Mouse (Mus musculus) erythroblast, embryonic 14.5 days (primary cell): ENCODE measurements around the gene Msrb2. TPM values are rescaled to one million over a fixed set of nuclear protein-coding genes. Genes with fewer than 3 reads are reported as not detected.

Experiments
- H3K27me3 ChIP-seq: 2 replicates; pipeline ENCODE4 v1.6.1; 2012; ENCODE audit warnings: inconsistent platforms; ENCODE audit not compliant: control insufficient read depth
- H3K36me3 ChIP-seq: 2 replicates; pipeline ENCODE4 v1.6.1; 2012; ENCODE audit warnings: mild to moderate bottlenecking, inconsistent platforms; ENCODE audit not compliant: control insufficient read depth
- H3K4me1 ChIP-seq: 2 replicates; pipeline ENCODE4 v1.6.1; 2012; ENCODE audit warnings: inconsistent platforms; ENCODE audit not compliant: control insufficient read depth
- H3K4me3 ChIP-seq: replicated peaks from 2 replicates; pipeline ENCODE3; 2012; ENCODE audit warnings: moderate library complexity, mild to moderate bottlenecking, inconsistent platforms
- H3K9me3 ChIP-seq: 2 replicates; pipeline ENCODE4 v1.6.1; 2012; ENCODE audit warnings: low read length, inconsistent platforms, mixed read lengths; ENCODE audit not compliant: control insufficient read depth
- GATA1 ChIP-seq: IDR thresholded peaks from 2 replicates; pipeline ENCODE4 v1.6.1; 2012; ENCODE audit warnings: low read length, inconsistent platforms, mixed read lengths
- TAL1 ChIP-seq: IDR thresholded peaks from 3 replicates; pipeline ENCODE4 v1.6.1; 2012; ENCODE audit warnings: low read length, inconsistent platforms, mixed read lengths
- polyA plus RNA-seq: library from polyadenylated mRNA; stranded (reverse); fragments of >175 nt; gene quantifications from 2 replicates; pipeline ENCODE4 v1.2.3, GENCODE M21; 2012

Gene Msrb2
- polyA plus RNA-seq, 1 experiment = 0.16 TPM

DNA sequence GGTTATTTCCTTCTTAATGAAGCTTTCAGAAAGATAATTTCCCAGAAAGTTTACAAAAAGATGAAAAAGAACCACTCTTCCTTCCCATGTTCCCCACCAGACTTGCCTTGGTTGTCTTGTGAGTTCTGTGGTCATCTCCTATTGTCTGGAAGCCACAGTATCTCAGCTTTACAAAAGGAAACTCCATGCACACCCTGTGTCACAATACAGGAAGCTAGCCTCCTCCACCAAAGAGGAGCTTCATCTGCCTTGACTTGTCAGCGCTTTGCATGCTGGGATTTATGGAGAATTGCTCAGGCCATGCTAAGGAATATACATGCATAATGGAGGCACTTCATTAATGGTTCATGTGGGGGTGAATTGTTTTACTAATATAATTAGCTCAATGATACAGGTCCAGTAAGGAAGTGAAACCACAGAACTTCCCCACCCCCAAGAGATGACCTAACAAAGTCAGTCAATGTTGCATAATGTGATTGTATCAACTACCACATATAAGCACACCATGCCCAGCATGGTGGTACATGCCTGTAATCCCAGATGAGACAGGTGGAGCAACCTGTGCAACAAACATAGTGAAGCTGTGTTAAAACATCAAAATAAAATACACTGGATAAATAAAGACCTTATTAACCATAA is 19.5 kb upstream of the Msrb2 start:
- no peaks in the 10 kb centered on the region for H3K9me3 ChIP-seq
- no peak for TF ChIP-seq TAL1
- TF ChIP-seq GATA1 = no peak

DNA sequence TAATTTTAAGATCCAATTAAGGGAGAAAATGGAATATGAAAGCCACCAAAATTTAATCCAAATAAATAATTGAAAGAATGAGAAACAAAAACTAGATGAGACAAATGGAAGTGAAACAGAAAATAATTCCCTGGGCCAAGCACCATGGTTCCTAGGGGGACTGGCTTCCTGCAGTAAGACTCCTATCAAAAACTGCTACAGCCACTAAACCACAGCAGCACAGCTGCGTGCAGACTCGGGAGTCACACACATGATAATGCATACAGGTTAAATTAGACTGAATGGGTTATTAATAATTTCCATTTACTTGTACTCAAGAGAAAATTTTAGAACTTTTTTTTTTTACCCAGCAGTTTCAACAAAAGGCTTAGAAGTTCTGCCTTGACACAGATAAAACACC is 18.1 kb upstream of the Msrb2 start:
- Histone ChIP-seq H3K4me1 (no peaks in the 10 kb centered on the region), H3K4me3 (no peak overlapping the region), H3K27me3 (no peaks in the 10 kb centered on the region), H3K9me3 (no peaks in the 10 kb centered on the region), H3K36me3 (no peaks in the 10 kb centered on the region)
- TF ChIP-seq TAL1 (no peak), GATA1 (no peak)

More for the DNA sequence above, 19.5 kb upstream of the Msrb2 start:
- Histone ChIP-seq H3K36me3 (no peaks in the 10 kb centered on the region), H3K4me1 (no peaks in the 10 kb centered on the region), H3K27me3 (no peaks in the 10 kb centered on the region), H3K4me3 (no peak overlapping the region)

DNA sequence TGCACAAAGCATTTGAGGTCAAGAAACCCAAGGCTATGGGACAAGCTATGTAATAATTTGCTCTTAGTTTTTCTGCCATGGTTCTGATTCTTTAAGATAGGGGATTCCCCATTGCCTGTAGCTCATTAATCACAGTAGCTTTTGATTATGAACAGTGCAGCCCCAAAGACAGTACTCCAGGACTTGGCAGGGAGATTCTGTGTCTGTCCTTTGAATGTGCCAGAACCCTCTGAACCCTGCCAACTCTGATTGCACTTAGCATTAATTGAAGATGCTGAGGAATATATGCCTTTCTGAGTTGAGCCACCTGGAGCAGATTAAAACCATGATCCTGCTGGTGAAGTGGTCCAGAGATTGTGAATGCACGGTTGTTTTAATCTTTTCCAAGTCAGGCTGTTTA is 8.4 kb upstream of the Msrb2 start:
- H3K27me3 ChIP-seq = no peaks in the 10 kb centered on the region; the same call in 1 of the 2 replicates
- H3K4me3 ChIP-seq = no peak overlapping the region
- H3K36me3 ChIP-seq = no peaks in the 10 kb centered on the region
- TF ChIP-seq GATA1 (no peak), TAL1 (no peak)
- no peaks in the 10 kb centered on the region for H3K4me1 ChIP-seq
- H3K9me3 ChIP-seq = no peaks in the 10 kb centered on the region

DNA sequence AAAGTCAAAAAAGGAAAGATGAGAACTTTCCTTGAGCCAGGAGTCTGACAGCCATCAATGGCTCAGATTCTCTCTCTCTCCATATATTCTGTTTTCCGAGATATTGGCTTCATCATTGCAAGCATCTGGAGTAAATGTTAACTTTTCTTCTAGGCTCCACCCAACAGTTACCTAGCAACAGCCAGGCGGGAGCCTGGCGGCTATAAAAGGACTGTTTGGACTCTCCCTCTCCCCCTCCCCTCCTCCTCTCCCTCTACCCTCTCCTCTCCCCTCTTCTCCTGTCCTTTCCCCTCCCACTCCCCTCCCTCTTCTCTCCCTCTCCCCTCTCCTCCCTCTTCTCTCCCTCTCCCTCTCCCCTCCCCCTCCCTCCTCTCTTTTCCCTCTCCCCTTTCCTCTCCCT is 4.8 kb upstream of the Msrb2 start:
- no peak overlapping the region for H3K4me3 ChIP-seq
- no peaks in the 10 kb centered on the region for H3K9me3 ChIP-seq
- peaks cover 4% of the 10 kb centered on the region for H3K4me1 ChIP-seq
- TF ChIP-seq GATA1 = no peak
- TF ChIP-seq TAL1 = no peak
- no peaks in the 10 kb centered on the region for H3K36me3 ChIP-seq
- H3K27me3 ChIP-seq = no peaks in the 10 kb centered on the region; the same call in 1 of the 2 replicates

DNA sequence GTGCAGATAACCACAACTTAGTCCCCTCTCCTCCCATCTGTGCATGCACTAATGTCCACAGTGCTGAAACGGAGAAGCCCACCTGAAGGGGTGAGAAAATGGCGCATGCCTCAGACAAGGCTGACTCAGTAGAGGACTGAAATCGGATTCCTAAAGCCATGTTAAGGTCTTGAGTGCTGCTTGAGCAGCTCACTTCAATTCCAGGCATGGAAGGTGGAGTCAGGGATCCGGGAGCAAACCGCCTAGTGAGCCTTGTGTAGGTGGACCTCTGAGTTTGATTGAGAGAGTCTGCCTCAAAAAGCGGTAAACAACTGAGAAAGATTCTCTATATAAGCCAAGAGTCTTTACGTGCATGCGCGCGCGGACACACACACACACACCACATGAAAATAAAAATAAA is 4.1 kb upstream of the Msrb2 start:
- no peaks in the 10 kb centered on the region; the same call in 1 of the 2 replicates for H3K27me3 ChIP-seq
- H3K4me1 ChIP-seq = peaks cover 10% of the 10 kb centered on the region
- H3K36me3 ChIP-seq = no peaks in the 10 kb centered on the region
- no peak for TF ChIP-seq GATA1
- no peak overlapping the region for H3K4me3 ChIP-seq
- H3K9me3 ChIP-seq = no peaks in the 10 kb centered on the region

DNA sequence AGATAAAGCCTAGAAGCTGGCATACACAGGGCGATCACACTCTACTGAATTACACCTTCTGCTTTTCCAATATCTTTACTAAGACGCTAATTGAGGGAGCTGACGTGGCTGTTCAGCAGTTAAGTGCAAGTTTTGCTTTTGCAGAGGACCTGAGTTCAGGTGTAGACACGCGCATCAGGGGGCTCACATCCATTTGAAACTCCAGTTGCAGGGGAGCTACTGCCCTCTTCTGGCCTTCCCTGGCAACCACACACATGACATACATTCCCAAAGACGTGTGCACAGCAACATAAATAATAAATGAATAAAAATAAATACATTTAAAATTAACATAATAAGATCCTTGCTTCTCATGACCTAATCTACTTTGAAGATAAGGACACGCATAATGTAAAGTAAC is 2.5 kb downstream of the Msrb2 start:
- H3K4me1 ChIP-seq = peaks cover 10% of the 10 kb centered on the region
- no peak for TF ChIP-seq GATA1
- TF ChIP-seq TAL1 = no peak
- no peaks in the 10 kb centered on the region for H3K9me3 ChIP-seq
- no peaks in the 10 kb centered on the region for H3K27me3 ChIP-seq
- H3K4me3 ChIP-seq = no peak overlapping the region
- H3K36me3 ChIP-seq = no peaks in the 10 kb centered on the region

DNA sequence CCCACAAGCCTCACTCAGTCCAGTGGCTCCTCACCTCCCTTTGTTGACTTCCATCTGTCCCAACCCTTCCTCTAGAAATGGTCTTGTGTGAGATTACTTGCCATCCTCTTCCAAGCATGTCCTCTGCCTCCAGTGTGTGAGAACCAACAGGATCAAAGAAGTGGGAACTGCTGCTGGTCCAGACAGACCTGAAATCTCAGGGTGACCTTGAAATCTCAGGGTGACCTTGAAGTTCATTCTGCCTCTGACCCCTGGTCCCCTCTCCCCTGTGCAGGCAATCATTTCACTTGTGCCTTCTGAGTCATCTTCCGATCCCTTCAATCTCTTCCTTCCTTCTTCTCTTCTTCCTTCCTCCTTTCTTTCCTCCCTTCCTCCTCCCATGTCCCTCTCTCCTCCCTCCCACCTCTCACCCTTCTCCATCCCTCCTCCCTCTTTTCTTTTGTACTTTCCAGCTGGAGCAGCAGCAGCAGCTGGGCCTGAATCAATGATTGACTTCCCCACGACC is 9.3 kb downstream of the Msrb2 start:
- Histone ChIP-seq H3K4me3 (no peak overlapping the region), H3K9me3 (no peaks in the 10 kb centered on the region), H3K4me1 (no peaks in the 10 kb centered on the region), H3K27me3 (no peaks in the 10 kb centered on the region), H3K36me3 (no peaks in the 10 kb centered on the region)
- TF ChIP-seq TAL1 (no peak), GATA1 (no peak)

DNA sequence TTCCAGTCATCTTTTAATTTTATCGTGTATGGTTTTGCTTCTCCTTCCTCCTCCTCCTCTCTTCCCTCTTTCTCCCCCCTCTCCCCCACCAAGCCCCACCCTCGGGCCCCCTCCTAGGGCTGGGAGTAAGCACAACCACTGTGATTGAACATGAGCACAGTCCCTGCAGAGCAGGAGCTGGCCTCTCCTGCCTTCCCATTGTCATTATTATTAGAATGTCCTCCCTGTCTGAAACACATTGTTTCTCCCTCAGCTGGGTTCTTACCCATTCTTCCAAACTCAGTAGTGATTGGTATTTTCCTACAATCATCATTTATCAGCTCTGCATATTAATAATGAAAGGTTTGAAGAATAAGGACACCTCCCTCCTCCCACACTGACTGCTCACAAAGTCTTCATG is 9.7 kb downstream of the Msrb2 start:
- Histone ChIP-seq H3K4me1 (no peaks in the 10 kb centered on the region), H3K9me3 (no peaks in the 10 kb centered on the region), H3K36me3 (no peaks in the 10 kb centered on the region), H3K4me3 (no peak overlapping the region), H3K27me3 (no peaks in the 10 kb centered on the region)
- TF ChIP-seq TAL1 (no peak), GATA1 (no peak)

DNA sequence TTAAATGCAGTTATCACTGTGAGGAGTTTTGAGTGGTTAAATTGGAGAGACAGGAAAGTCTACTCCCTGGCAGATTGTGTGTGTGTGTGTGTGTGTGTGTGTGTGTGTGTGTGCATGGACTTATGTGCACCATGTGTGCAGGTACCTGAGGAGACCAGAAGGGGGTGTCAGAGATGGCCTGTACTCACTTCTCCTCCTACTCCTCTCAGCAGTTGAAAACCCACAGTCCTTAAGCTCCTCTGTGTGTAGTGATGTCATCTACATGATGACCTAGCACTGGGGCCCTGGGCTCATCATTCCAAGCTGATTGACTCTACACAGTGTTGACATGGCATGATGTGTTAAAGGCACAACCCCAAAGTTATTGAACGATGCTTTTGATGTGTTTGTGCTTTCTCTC is 11.0 kb downstream of the Msrb2 start:
- Histone ChIP-seq H3K9me3 (no peaks in the 10 kb centered on the region), H3K27me3 (no peaks in the 10 kb centered on the region), H3K36me3 (no peaks in the 10 kb centered on the region), H3K4me1 (no peaks in the 10 kb centered on the region), H3K4me3 (no peak overlapping the region)
- TF ChIP-seq GATA1 = no peak

DNA sequence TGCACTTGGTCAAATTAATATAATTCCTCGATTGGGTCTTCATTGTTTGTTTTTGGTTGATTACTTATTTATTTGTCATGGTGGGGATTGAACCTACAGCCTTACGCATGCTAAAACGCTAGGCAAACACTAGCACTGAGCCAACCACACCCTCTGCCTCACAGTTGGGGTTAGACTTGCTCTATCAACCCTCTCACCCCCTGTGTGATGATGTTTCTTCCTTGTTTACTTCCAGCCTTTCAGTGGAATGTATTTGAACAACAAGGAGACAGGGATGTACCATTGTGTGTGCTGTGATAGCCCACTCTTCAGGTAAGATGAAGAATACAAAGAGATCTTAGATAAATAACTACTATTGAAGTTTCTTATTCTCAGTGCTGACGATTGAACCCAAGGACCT is 11.8 kb downstream of the Msrb2 start:
- Histone ChIP-seq H3K36me3 (no peaks in the 10 kb centered on the region), H3K4me3 (no peak overlapping the region), H3K9me3 (no peaks in the 10 kb centered on the region), H3K27me3 (no peaks in the 10 kb centered on the region), H3K4me1 (no peaks in the 10 kb centered on the region)
- no peak for TF ChIP-seq TAL1
